Mouse (Mus musculus): ENCODE data around the gene Tent2. TPM values are rescaled to one million over a fixed set of nuclear protein-coding genes. Genes with fewer than 3 reads are reported as not detected.

The Tent2 gene
- polyA plus RNA-seq, 1 experiment from 2014 or later, result 72.1 TPM

Other genes with a start within 250 kb of the Tent2 start
- 0.15 and 0.22 TPM in 2 replicates for gene Cmya5, start 47.7 kb downstream of the Tent2 start, polyA plus RNA-seq (2015; fragmentation: Nextera tagmentation; extraction: Ambion mirVana)
- gene Homer1, start 107.2 kb upstream of the Tent2 start, polyA plus RNA-seq (2015; fragmentation: Nextera tagmentation; extraction: Ambion mirVana), result 5.9 and 6.3 TPM in 2 replicates